Mouse (Mus musculus) heart, embryonic 15.5 days (tissue): ENCODE measurements at regions not wholly inside any gene's neighbourhood (a gene's known extent, or its start where the extent isn't known, plus 50 kb on each side); places are given as distances from the start of the nearest gene placed in this dataset.
A peak's percentile ranks its signal among the peaks of the same experiment; 100 is the strongest.
"Not testable (repeated sequence)": the region's sequence is repeated elsewhere in the genome, so short reads cannot be mapped to it uniquely, and the experiment has no call there.

Experiments used
- ATAC-seq: fragments of 200-750 bp; cut with Nextera tagmentation; replicated peaks from 2 replicates; pipeline ENCODE4 v1.8.0; 2017; ENCODE audit warnings: low read depth, moderate TSS enrichment; ENCODE audit not compliant: insufficient number of reproducible peaks, insufficient read depth, low FRiP score
- H3K27ac ChIP-seq: fragments of 300-500 bp; sonication (generic); 2 replicates; pipeline ENCODE4 v1.5.1; 2015; ENCODE audit warnings: mild to moderate bottlenecking, inconsistent platforms
- H3K27me3 ChIP-seq: fragments of 300-500 bp; sonication (generic); 2 replicates; pipeline ENCODE4 v1.6.1; 2015; ENCODE audit warnings: inconsistent platforms
- H3K36me3 ChIP-seq: fragments of 300-500 bp; sonication (generic); 2 replicates; pipeline ENCODE4 v1.6.1; 2015; ENCODE audit warnings: mild to moderate bottlenecking, inconsistent platforms
- H3K4me1 ChIP-seq: fragments of 300-500 bp; sonication (generic); replicated peaks from 2 replicates; pipeline ENCODE4 v1.6.1; 2015; ENCODE audit warnings: inconsistent platforms
- H3K4me2 ChIP-seq: fragments of 300-500 bp; sonication (generic); 2 replicates; pipeline ENCODE4 v1.6.1; 2015; ENCODE audit warnings: inconsistent platforms, mild to moderate bottlenecking, moderate library complexity
- H3K4me3 ChIP-seq: fragments of 300-500 bp; sonication (generic); 2 replicates; pipeline ENCODE4 v1.5.1; 2015; ENCODE audit warnings: mild to moderate bottlenecking, inconsistent platforms
- H3K9ac ChIP-seq: fragments of 300-500 bp; sonication (generic); 2 replicates; pipeline ENCODE4 v1.6.1; 2015; ENCODE audit warnings: mild to moderate bottlenecking, inconsistent platforms
- H3K9me3 ChIP-seq: fragments of 300-500 bp; sonication (generic); replicated peaks from 2 replicates; pipeline ENCODE4 v1.6.1; 2016; ENCODE audit warnings: inconsistent platforms
- WGBS: fragments of 180-500 bp; shearing (Covaris S2); methylation state at CpG from one replicate; pipeline ENCODE4 v1.1.7; 2015; ENCODE audit warnings: mixed read lengths; 5-methylcytosine and 5-hydroxymethylcytosine counted together

GRCm38 (mm10) chrX:70871209-70871608 lies 178.8 kb upstream of the Mamld1 start:
- Histone ChIP-seq H3K9ac (no peak overlapping the region), H3K4me3 (no peak overlapping the region), H3K36me3 (no peaks in the 10 kb centered on the region), H3K4me2 (no peak overlapping the region), H3K4me1 (no peaks in the 10 kb centered on the region), H3K27me3 (no peaks in the 10 kb centered on the region), H3K27ac (no peak overlapping the region), H3K9me3 (no peaks in the 10 kb centered on the region)
- 56% methylated on average over 1 of the region's 1 CpGs for WGBS
- ATAC-seq = no peak

- Histone ChIP-seq H3K36me3 (no peaks in the 10 kb centered on the region), H3K9ac (no peak overlapping the region), H3K4me3 (no peak overlapping the region), H3K27ac (no peak overlapping the region), H3K4me2 (no peak overlapping the region), H3K9me3 (no peaks in the 10 kb centered on the region), H3K27me3 (no peaks in the 10 kb centered on the region), H3K4me1 (no peaks in the 10 kb centered on the region)
- WGBS = 75% methylated on average over 2 of the region's 2 CpGs
- ATAC-seq = no peak
These were observed 168.7 kb upstream of the Mamld1 start for GRCm38 (mm10) chrX:70881326-70881725.

- 50% methylated on average over 2 of the region's 2 CpGs for WGBS
These were observed 166.6 kb upstream of the Mamld1 start for GRCm38 (mm10) chrX:70883461-70883860.

GRCm38 (mm10) chrX:70894517-70894916 lies 155.5 kb upstream of the Mamld1 start:
- no peaks in the 10 kb centered on the region for H3K9me3 ChIP-seq
- H3K27ac ChIP-seq = no peak overlapping the region
- no peak overlapping the region for H3K4me3 ChIP-seq
- 69% methylated on average over 2 of the region's 2 CpGs for WGBS
- H3K4me2 ChIP-seq = no peak overlapping the region
- no peaks in the 10 kb centered on the region for H3K36me3 ChIP-seq
- H3K9ac ChIP-seq = no peak overlapping the region
- H3K27me3 ChIP-seq = no peaks in the 10 kb centered on the region
- ATAC-seq = no peak
- H3K4me1 ChIP-seq = peaks cover 4% of the 10 kb centered on the region; the same call in 1 of the 2 replicates

More at GRCm38 (mm10) chrX:70883461-70883860, 166.6 kb upstream of the Mamld1 start:
- no peaks in the 10 kb centered on the region for H3K27me3 ChIP-seq
- no peak for ATAC-seq
- H3K9me3 ChIP-seq = no peaks in the 10 kb centered on the region
- no peak overlapping the region for H3K4me3 ChIP-seq
- no peaks in the 10 kb centered on the region for H3K36me3 ChIP-seq
- no peak overlapping the region for H3K4me2 ChIP-seq
- no peaks in the 10 kb centered on the region for H3K4me1 ChIP-seq
- H3K27ac ChIP-seq = no peak overlapping the region
- no peak overlapping the region for H3K9ac ChIP-seq

GRCm38 (mm10) chrX:70895554-70895953 lies 154.5 kb upstream of the Mamld1 start:
- ATAC-seq = no peak
- Histone ChIP-seq H3K4me1 (peaks cover 12% of the 10 kb centered on the region), H3K27me3 (no peaks in the 10 kb centered on the region), H3K9ac (no peak overlapping the region), H3K27ac (no peak overlapping the region), H3K9me3 (no peaks in the 10 kb centered on the region), H3K4me3 (no peak overlapping the region), H3K36me3 (no peaks in the 10 kb centered on the region), H3K4me2 (no peak overlapping the region)
- 74% methylated on average over 4 of the region's 4 CpGs for WGBS

- WGBS = 18% methylated on average over 2 of the region's 2 CpGs
- H3K4me3 ChIP-seq = no peak overlapping the region
- no peaks in the 10 kb centered on the region for H3K27me3 ChIP-seq
- no peak overlapping the region for H3K9ac ChIP-seq
- peak overlapping the region; percentile 63 for H3K27ac ChIP-seq
- H3K9me3 ChIP-seq = no peaks in the 10 kb centered on the region
- H3K36me3 ChIP-seq = no peaks in the 10 kb centered on the region
- no peak overlapping the region for H3K4me2 ChIP-seq
- ATAC-seq = peak; percentile 74
- H3K4me1 ChIP-seq = peaks cover 12% of the 10 kb centered on the region
These were observed 152.8 kb upstream of the Mamld1 start for GRCm38 (mm10) chrX:70897110-70897721.

GRCm38 (mm10) chrX:70898836-70899235 lies 151.2 kb upstream of the Mamld1 start:
- H3K36me3 ChIP-seq, H3K4me3 ChIP-seq, H3K27me3 ChIP-seq, H3K4me2 ChIP-seq, H3K9me3 ChIP-seq, H3K27ac ChIP-seq, ATAC-seq, H3K9ac ChIP-seq: not testable (repeated sequence)
- 83% methylated on average over 1 of the region's 1 CpGs for WGBS
- H3K4me1 ChIP-seq = peaks cover 12% of the 10 kb centered on the region

- peak; percentile 55 for ATAC-seq
- Histone ChIP-seq H3K4me2 (no peak overlapping the region), H3K27ac (peak overlapping the region; percentile 71)
These were observed 150.2 kb upstream of the Mamld1 start for GRCm38 (mm10) chrX:70899720-70900479.

GRCm38 (mm10) chrX:70925646-70926045 lies 124.4 kb upstream of the Mamld1 start:
- ATAC-seq = no peak
- H3K4me2 ChIP-seq = no peak overlapping the region
- H3K27ac ChIP-seq = no peak overlapping the region
- WGBS = 46% methylated on average over 2 of the region's 2 CpGs
- H3K36me3 ChIP-seq = no peaks in the 10 kb centered on the region
- no peaks in the 10 kb centered on the region for H3K9me3 ChIP-seq
- no peak overlapping the region for H3K4me3 ChIP-seq
- no peaks in the 10 kb centered on the region for H3K27me3 ChIP-seq
- no peak overlapping the region for H3K9ac ChIP-seq
- no peaks in the 10 kb centered on the region for H3K4me1 ChIP-seq

More at GRCm38 (mm10) chrX:70899720-70900479, 150.2 kb upstream of the Mamld1 start:
- H3K4me1 ChIP-seq = peaks cover 12% of the 10 kb centered on the region
- 44% methylated on average over 8 of the region's 8 CpGs for WGBS
- H3K9me3 ChIP-seq = no peaks in the 10 kb centered on the region
- H3K27me3 ChIP-seq = no peaks in the 10 kb centered on the region
- no peak overlapping the region for H3K4me3 ChIP-seq
- no peaks in the 10 kb centered on the region for H3K36me3 ChIP-seq
- no peak overlapping the region for H3K9ac ChIP-seq

- no peak overlapping the region for H3K27ac ChIP-seq
- 72% methylated on average over 2 of the region's 2 CpGs for WGBS
- no peak overlapping the region for H3K4me3 ChIP-seq
- H3K4me2 ChIP-seq = no peak overlapping the region
- no peaks in the 10 kb centered on the region for H3K27me3 ChIP-seq
- H3K9ac ChIP-seq = no peak overlapping the region
- H3K36me3 ChIP-seq = no peaks in the 10 kb centered on the region
- no peak for ATAC-seq
- no peaks in the 10 kb centered on the region for H3K9me3 ChIP-seq
- no peaks in the 10 kb centered on the region for H3K4me1 ChIP-seq
These were observed 118.1 kb upstream of the Mamld1 start for GRCm38 (mm10) chrX:70931944-70932343.

- Histone ChIP-seq H3K4me3 (no peak overlapping the region), H3K9ac (no peak overlapping the region), H3K4me2 (no peak overlapping the region), H3K27me3 (no peaks in the 10 kb centered on the region), H3K27ac (no peak overlapping the region), H3K9me3 (no peaks in the 10 kb centered on the region), H3K4me1 (no peaks in the 10 kb centered on the region), H3K36me3 (no peaks in the 10 kb centered on the region)
- 67% methylated on average over 2 of the region's 2 CpGs for WGBS
- no peak for ATAC-seq
These were observed 104.7 kb upstream of the Mamld1 start for GRCm38 (mm10) chrX:70945382-70945781.

- no peaks in the 10 kb centered on the region for H3K4me1 ChIP-seq
- no peak for ATAC-seq
- H3K4me3 ChIP-seq = no peak overlapping the region
- H3K9ac ChIP-seq = no peak overlapping the region
- no peaks in the 10 kb centered on the region for H3K9me3 ChIP-seq
- no peaks in the 10 kb centered on the region for H3K27me3 ChIP-seq
- H3K36me3 ChIP-seq = no peaks in the 10 kb centered on the region
- H3K4me2 ChIP-seq = no peak overlapping the region
- WGBS = 64% methylated on average over 8 of the region's 8 CpGs
- no peak overlapping the region for H3K27ac ChIP-seq
These were observed 104.0 kb upstream of the Mamld1 start for GRCm38 (mm10) chrX:70946052-70946451.
